Mouse (Mus musculus): Measurements from ENCODE around the gene Trak1.

Trak1 gene

GRCm38 (mm10) chr9:121346635-121347034 is 49.3 kb downstream of the Trak1 start:
- peak in 1 of 2 experiments; percentile 28 for DNase-seq (ENCODE audit: low spot score in 2 of 2)

- peak in 1 of 2 experiments; percentile 15 for DNase-seq (ENCODE audit: low spot score in 2 of 2)
Observed at GRCm38 (mm10) chr9:121347981-121348380, 50.7 kb downstream of the Trak1 start.

- DNase-seq (ENCODE audit: low spot score in 2 of 2) = peak in 1 of 2 experiments; percentile 17
Observed at GRCm38 (mm10) chr9:121348476-121348875, 51.2 kb downstream of the Trak1 start.

- no peak for DNase-seq (ENCODE audit: low spot score in 2 of 2)
Observed at GRCm38 (mm10) chr9:121349111-121349510, 51.8 kb downstream of the Trak1 start.

GRCm38 (mm10) chr9:121350601-121351000 is 53.3 kb downstream of the Trak1 start:
- no peak for DNase-seq (ENCODE audit: low spot score in 2 of 2)

GRCm38 (mm10) chr9:121351388-121352078 is 54.2 kb downstream of the Trak1 start:
- no peak for DNase-seq (ENCODE audit: low spot score in 2 of 2)

- peak; percentile 46 to 78 for DNase-seq (ENCODE audit: low spot score in 2 of 2)
Observed at GRCm38 (mm10) chr9:121352131-121352606, 54.9 kb downstream of the Trak1 start.

GRCm38 (mm10) chr9:121352726-121353125 is 55.4 kb downstream of the Trak1 start:
- no peak for DNase-seq (ENCODE audit: low spot score in 2 of 2)

- DNase-seq (ENCODE audit: low spot score in 2 of 2) = peak; percentile 56 to 77
Observed at GRCm38 (mm10) chr9:121354792-121355390, 57.6 kb downstream of the Trak1 start.

GRCm38 (mm10) chr9:121355431-121356141 is 58.3 kb downstream of the Trak1 start:
- no peak for DNase-seq (ENCODE audit: low spot score in 2 of 2)

GRCm38 (mm10) chr9:121357102-121357501 is 59.8 kb downstream of the Trak1 start:
- no peak for DNase-seq (ENCODE audit: low spot score in 2 of 2)

GRCm38 (mm10) chr9:121357582-121358275 is 60.4 kb downstream of the Trak1 start:
- no peak for DNase-seq (ENCODE audit: low spot score in 2 of 2)

- no peak for DNase-seq (ENCODE audit: low spot score in 2 of 2)
Observed at GRCm38 (mm10) chr9:121358418-121358817, 61.1 kb downstream of the Trak1 start.

- no peak for DNase-seq (ENCODE audit: low spot score in 2 of 2)
Observed at GRCm38 (mm10) chr9:121359266-121359972, 62.1 kb downstream of the Trak1 start.

- DNase-seq (ENCODE audit: low spot score in 2 of 2) = peak; percentile 41 to 55
Observed at GRCm38 (mm10) chr9:121360327-121360954, 63.1 kb downstream of the Trak1 start.

- DNase-seq (ENCODE audit: low spot score in 2 of 2) = peak in 1 of 2 experiments; percentile 69
Observed at GRCm38 (mm10) chr9:121361010-121361409, 63.7 kb downstream of the Trak1 start.

GRCm38 (mm10) chr9:121363932-121364331 is 66.6 kb downstream of the Trak1 start:
- DNase-seq (ENCODE audit: low spot score in 2 of 2) = no peak

GRCm38 (mm10) chr9:121366135-121366863 is 69.0 kb downstream of the Trak1 start:
- no peak for DNase-seq (ENCODE audit: low spot score in 2 of 2)

GRCm38 (mm10) chr9:121366864-121367245 is 69.6 kb downstream of the Trak1 start:
- no peak for DNase-seq (ENCODE audit: low spot score in 2 of 2)

- no peak for DNase-seq (ENCODE audit: low spot score in 2 of 2)
Observed at GRCm38 (mm10) chr9:121369573-121369972, 72.3 kb downstream of the Trak1 start.
